Mouse (Mus musculus): ENCODE measurements around the gene Tuba8. TPM values are rescaled to one million over a fixed set of nuclear protein-coding genes. Genes with fewer than 3 reads are reported as not detected.

The Tuba8 gene
- polyA plus RNA-seq, 1 experiment from 2014 or later: 6.7 TPM

DNA sequence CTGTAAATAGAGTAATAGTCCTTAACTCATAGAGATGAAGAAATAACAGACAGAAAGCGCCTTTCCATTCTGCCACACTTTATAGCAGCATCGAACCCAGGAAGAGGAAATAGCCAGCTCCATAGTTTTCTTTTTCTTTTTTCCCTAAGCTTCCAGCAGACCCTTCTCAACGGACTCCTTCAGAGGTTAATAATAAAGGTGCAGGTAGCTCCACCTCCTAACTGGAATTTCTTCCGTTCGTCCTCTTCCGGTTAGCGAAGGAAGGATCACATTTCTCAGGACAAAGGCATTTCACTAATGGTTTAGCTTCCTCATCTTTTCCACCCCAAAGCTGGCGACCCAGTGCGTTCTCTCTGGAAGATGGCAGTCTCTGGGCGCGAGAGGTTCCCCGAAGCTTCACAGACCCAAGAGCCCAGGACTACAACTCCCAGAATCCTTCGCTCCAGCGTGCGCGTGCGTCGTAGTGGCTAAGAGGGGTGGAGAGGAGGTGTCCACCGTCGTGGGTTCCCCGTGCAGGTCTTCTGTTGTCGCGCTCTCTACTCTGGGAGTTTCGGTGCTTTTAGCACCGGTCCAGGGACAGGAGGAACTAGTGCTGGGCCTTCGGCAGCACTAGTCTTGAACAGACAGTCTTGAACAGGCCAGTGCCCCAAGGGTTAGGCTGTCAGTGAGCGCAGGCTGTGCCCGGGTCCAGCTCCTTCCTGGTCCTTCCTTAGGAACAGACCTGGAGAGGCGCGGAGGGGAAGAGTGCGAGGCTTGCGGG is 26.9 kb upstream of the Tuba8 start, which contains the start of gene Pex26:
TSS of gene Pex26 (plus strand) at position 254 of the 760 bp plus-strand sequence.
- TF ChIP-seq EP300 (IDR thresholded peaks at IDR 0.05; ENCODE audit: low read depth) (no peak), CTCF (IDR thresholded peaks at IDR 0.05; ENCODE audit: low read depth) (no peak)
- no peaks in the 10 kb centered on the region for H3K27me3 ChIP-seq (ENCODE audit: insufficient read depth, low read length)
- peaks cover 9% of the 10 kb centered on the region for H3K36me3 ChIP-seq (replicated peaks; ENCODE audit: insufficient read depth, low read length)
- peak within 1 kb of the TSS; percentile 71 for H3K4me3 ChIP-seq (ENCODE audit: low read depth, low read length)
- ATAC-seq (peak; percentile 82), DNase-seq (peak; percentile 94)
- peak within 1 kb of the TSS; percentile 64 for H3K9ac ChIP-seq (replicated peaks)
- H3K4me2 ChIP-seq (ENCODE audit: low read depth, low read length): peak within 1 kb of the TSS; percentile 98
- peaks cover 24% of the 10 kb centered on the region; the same call in 1 of the 2 replicates for H3K4me1 ChIP-seq (ENCODE audit: insufficient read depth)
- H3K9me3 ChIP-seq (ENCODE audit: low read length): no peaks in the 10 kb centered on the region
- 2% methylated on average over 32 of the region's 32 CpGs for WGBS (ENCODE audit: insufficient replicate concordance)
- peak within 1 kb of the TSS; percentile 58 for H3K27ac ChIP-seq (ENCODE audit: low read depth)

DNA sequence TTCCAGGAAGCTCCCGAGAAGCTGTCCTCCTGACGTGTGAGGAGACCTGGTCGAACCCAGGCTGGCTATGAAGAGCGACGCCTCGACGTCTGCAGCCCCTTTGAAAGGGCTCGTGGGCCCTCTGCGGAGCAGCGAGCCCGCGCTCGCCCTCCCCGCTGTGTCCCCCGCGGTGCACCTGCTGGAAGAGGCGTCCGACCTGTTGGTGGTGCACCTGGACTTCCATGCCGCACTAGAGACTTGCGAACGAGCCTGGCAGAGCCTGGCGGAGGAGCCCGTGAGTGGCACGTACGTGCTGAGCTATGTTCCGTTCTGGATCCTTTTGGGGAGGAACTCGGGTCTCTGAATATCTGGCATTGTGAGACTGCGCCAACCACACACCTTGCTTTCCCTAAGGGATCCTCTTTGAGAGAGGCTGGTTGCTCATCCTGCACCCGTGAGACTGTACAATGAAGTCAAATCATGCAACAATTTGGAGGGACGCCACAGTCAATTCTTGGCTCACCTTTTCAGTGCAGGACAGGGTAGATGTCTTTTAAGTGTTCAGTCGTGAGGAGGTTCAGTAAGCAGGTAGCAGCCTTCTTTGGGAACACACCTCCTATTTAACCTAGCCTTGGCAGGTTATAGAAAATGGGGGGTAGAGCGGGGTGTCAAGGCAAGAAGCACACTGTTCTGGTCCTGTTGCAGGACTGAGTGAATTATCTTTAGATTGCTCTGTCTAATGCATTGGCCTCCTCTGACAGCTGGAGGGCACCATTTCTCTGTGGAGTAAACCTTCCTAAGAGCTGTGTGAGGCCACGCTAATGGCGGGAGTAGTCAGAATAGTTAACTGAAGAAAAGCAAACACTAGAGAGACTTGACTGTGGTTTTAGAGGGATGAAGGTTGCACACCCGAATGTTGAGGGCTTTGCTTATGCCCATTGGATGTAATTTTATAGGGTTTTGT is 26.0 kb upstream of the Tuba8 start:
- H3K4me3 ChIP-seq (ENCODE audit: low read depth, low read length): peak overlapping the region; percentile 71
- H3K4me2 ChIP-seq (ENCODE audit: low read depth, low read length): peak overlapping the region; percentile 98
- peak overlapping the region; percentile 58 for H3K27ac ChIP-seq (ENCODE audit: low read depth)
- no peaks in the 10 kb centered on the region for H3K27me3 ChIP-seq (ENCODE audit: insufficient read depth, low read length)
- TF ChIP-seq EP300 (IDR thresholded peaks at IDR 0.05; ENCODE audit: low read depth): no peak
- peak; percentile 93 for TF ChIP-seq CTCF (IDR thresholded peaks at IDR 0.05; ENCODE audit: low read depth)
- 2% methylated on average over 35 of the region's 35 CpGs for WGBS (ENCODE audit: insufficient replicate concordance)
- ATAC-seq (peak; percentile 84), DNase-seq (peak; percentile 71)
- H3K9ac ChIP-seq (replicated peaks): peak overlapping the region; percentile 64
- H3K9me3 ChIP-seq (ENCODE audit: low read length): no peaks in the 10 kb centered on the region
- H3K36me3 ChIP-seq (replicated peaks; ENCODE audit: insufficient read depth, low read length): peaks cover 9% of the 10 kb centered on the region
- H3K4me1 ChIP-seq (ENCODE audit: insufficient read depth): peaks cover 24% of the 10 kb centered on the region; the same call in 1 of the 2 replicates

DNA sequence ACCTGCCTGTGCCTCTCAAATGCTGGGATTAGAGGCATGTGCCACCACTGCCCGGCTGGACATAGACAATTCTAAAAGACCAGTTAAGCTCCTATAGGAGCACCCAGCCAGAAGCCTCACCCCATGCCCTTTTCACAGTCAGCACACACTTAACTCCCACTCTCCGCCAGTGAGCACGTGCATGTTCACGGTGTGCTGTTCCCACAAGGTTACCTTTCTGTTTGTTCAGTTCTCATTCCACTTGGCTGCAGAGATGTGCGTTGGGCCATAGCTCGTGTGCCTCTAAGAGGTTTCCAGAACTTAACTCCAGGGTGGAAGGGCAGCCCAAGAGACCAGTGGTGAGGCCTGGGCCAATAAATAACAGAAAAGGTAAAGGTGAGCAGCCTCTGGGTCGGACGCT is 25.3 kb upstream of the Tuba8 start:
- H3K27ac ChIP-seq (ENCODE audit: low read depth): peak overlapping the region; percentile 53
- H3K9ac ChIP-seq (replicated peaks): peak overlapping the region; percentile 41; the same call in 1 of the 2 replicates
- ATAC-seq (peak; percentile 25), DNase-seq (no peak)
- H3K36me3 ChIP-seq (replicated peaks; ENCODE audit: insufficient read depth, low read length): peaks cover 12% of the 10 kb centered on the region
- H3K9me3 ChIP-seq (ENCODE audit: low read length): no peaks in the 10 kb centered on the region
- no peaks in the 10 kb centered on the region for H3K27me3 ChIP-seq (ENCODE audit: insufficient read depth, low read length)
- 59% methylated on average over 8 of the region's 8 CpGs for WGBS (ENCODE audit: insufficient replicate concordance)
- peaks cover 24% of the 10 kb centered on the region; the same call in 1 of the 2 replicates for H3K4me1 ChIP-seq (ENCODE audit: insufficient read depth)
- peak overlapping the region; percentile 98 for H3K4me2 ChIP-seq (ENCODE audit: low read depth, low read length)
- H3K4me3 ChIP-seq (ENCODE audit: low read depth, low read length): peak overlapping the region; percentile 71
- TF ChIP-seq EP300 (IDR thresholded peaks at IDR 0.05; ENCODE audit: low read depth): no peak
- TF ChIP-seq CTCF (IDR thresholded peaks at IDR 0.05; ENCODE audit: low read depth): no peak

- H3K9ac ChIP-seq (replicated peaks): no peak overlapping the region
- H3K27ac ChIP-seq (ENCODE audit: low read depth): peak overlapping the region; percentile 34; the same call in 1 of the 2 replicates
- H3K4me2 ChIP-seq (ENCODE audit: low read depth, low read length): 0 out of 2 replicates have a peak overlapping the region, but pooled peaks have one; percentile 13
- H3K36me3 ChIP-seq (replicated peaks; ENCODE audit: insufficient read depth, low read length): peaks cover 24% of the 10 kb centered on the region
- H3K4me1 ChIP-seq (ENCODE audit: insufficient read depth): no peaks in the 10 kb centered on the region
- no peaks in the 10 kb centered on the region for H3K27me3 ChIP-seq (ENCODE audit: insufficient read depth, low read length)
- no peak for DNase-seq
- no peaks in the 10 kb centered on the region for H3K9me3 ChIP-seq (ENCODE audit: low read length)
- H3K4me3 ChIP-seq (ENCODE audit: low read depth, low read length): no peak overlapping the region
- ATAC-seq: peak; percentile 25; the same call in 1 of the 2 replicates
- WGBS (ENCODE audit: insufficient replicate concordance): 54% methylated on average over 11 of the region's 11 CpGs
- TF ChIP-seq CTCF (IDR thresholded peaks at IDR 0.05; ENCODE audit: low read depth) (no peak), EP300 (IDR thresholded peaks at IDR 0.05; ENCODE audit: low read depth) (no peak)
Observed at GRCm38 (mm10) chr6:121191261-121192009, 19.1 kb upstream of the Tuba8 start.

DNA sequence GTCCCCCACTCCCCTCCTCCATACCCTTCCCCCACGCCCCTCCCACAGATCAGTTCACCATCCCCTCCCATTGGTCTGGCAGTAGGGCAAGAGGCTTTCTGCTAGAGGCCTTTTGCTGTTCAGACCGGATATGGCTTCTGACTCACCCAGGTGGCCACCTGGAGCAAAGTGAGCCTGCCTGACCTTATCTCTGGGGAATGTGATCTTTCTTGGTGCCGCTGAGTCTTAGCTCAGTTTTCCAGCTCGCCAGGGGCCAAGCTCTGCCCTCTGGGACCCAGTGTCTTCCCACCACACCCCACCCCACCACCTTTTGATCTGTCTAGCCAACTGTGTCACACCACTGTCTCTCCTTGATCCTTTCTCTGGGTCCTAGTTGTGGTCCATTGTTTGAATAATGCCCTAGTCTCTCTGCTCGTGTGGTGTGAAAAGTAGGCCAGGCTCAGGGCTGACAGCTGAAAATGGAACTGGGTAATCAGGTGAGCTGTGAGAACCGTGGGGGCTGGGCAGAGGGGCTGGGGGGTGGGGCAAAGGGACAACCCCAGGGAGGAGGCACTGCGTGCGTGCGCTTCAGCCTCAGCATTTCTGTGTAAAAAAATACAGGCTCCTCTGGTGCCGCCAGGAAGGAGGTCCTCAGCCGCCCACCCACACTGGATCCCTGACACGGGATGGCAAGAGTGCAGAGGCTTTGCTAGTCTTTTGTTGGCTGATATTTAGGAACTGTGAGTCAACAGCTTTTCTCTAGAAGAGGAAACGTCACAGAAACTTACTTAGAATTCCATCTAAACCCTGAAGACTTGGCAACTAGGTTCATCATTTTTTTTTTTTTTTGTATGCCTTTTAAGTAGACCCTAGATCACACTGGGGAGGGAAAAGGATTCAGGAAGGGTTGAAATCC is 16.2 kb upstream of the Tuba8 start:
- no peaks in the 10 kb centered on the region for H3K27me3 ChIP-seq (ENCODE audit: insufficient read depth, low read length)

More for the DNA sequence above, 16.2 kb upstream of the Tuba8 start:
- H3K4me1 ChIP-seq (ENCODE audit: insufficient read depth): no peaks in the 10 kb centered on the region
- peaks cover 15% of the 10 kb centered on the region for H3K36me3 ChIP-seq (replicated peaks; ENCODE audit: insufficient read depth, low read length)
- 0 out of 2 replicates have a peak overlapping the region, but pooled peaks have one; percentile 16 for H3K27ac ChIP-seq (ENCODE audit: low read depth)
- no peaks in the 10 kb centered on the region for H3K9me3 ChIP-seq (ENCODE audit: low read length)
- H3K9ac ChIP-seq (replicated peaks): 0 out of 2 replicates have a peak overlapping the region, but pooled peaks have one; percentile 26
- DNase-seq (no peak), ATAC-seq (no peak)
- H3K4me3 ChIP-seq (ENCODE audit: low read depth, low read length): no peak overlapping the region
- H3K4me2 ChIP-seq (ENCODE audit: low read depth, low read length): no peak overlapping the region
- TF ChIP-seq EP300 (IDR thresholded peaks at IDR 0.05; ENCODE audit: low read depth) (no peak), CTCF (IDR thresholded peaks at IDR 0.05; ENCODE audit: low read depth) (no peak)
- WGBS (ENCODE audit: insufficient replicate concordance): 72% methylated on average over 13 of the region's 13 CpGs
